Mouse (Mus musculus) CH12.LX (cell line): ENCODE results near the gene Stap2. TPM values are rescaled to one million over a fixed set of nuclear protein-coding genes. Genes with fewer than 3 reads are reported as not detected.
A peak's percentile ranks its signal among the peaks of the same experiment; 100 is the strongest.

ENCODE experiments used
- DNase-seq: peaks from one replicate; pipeline ENCODE4 v3.0.0-alpha.2; 2013; ENCODE audit errors: extremely low read depth
- H3K27ac ChIP-seq: 2 replicates; pipeline ENCODE4 v1.5.1; 2012; ENCODE audit warnings: low read depth, mild to moderate bottlenecking, control low read depth, moderate library complexity; ENCODE audit not compliant: insufficient read depth
- H3K27me3 ChIP-seq: replicated peaks from 2 replicates; pipeline ENCODE3; 2012; ENCODE audit warnings: inconsistent platforms
- H3K36me3 ChIP-seq, 2 experiments: replicated peaks in 1 of 2; 2 replicates each; pipeline versions ENCODE3 to v1.6.1; 2012; ENCODE audit warnings: inconsistent platforms in 1 of 2, low read length in 1 of 2, mild to moderate bottlenecking in 1 of 2, mixed read lengths in 1 of 2, moderate library complexity in 1 of 2; ENCODE audit not compliant: control insufficient read depth in 1 of 2, insufficient read depth in 1 of 2
- H3K4me1 ChIP-seq, 2 experiments: 2 replicates each; pipeline ENCODE4 v1.6.1; 2012; ENCODE audit warnings: inconsistent platforms in 1 of 2, moderate library complexity in 1 of 2; ENCODE audit not compliant: insufficient read depth in 2 of 2, control insufficient read depth in 1 of 2
- H3K4me2 ChIP-seq: 2 replicates; pipeline ENCODE4 v1.6.1; 2012; ENCODE audit warnings: low read depth, mild to moderate bottlenecking, control low read depth; ENCODE audit not compliant: poor library complexity, insufficient read depth, severe bottlenecking
- H3K4me3 ChIP-seq, 3 experiments: fragments of 150-350 bp in 1 of 3; sonication (generic) in 1 of 3; replicated peaks in 1 of 3; 2 replicates each; pipeline versions ENCODE3 to v1.5.1; 2011 to 2012; ENCODE audit warnings: low read depth in 2 of 3, low read length in 2 of 3, mild to moderate bottlenecking in 2 of 3, moderate library complexity in 2 of 3, control low read depth in 1 of 3, improper control_type of control experiment in 1 of 3, inconsistent platforms in 1 of 3, mixed read lengths in 1 of 3; ENCODE audit not compliant: poor library complexity in 1 of 3
- H3K79me2 ChIP-seq: replicated peaks from 2 replicates; pipeline ENCODE4 v1.6.1; 2012; ENCODE audit warnings: mild to moderate bottlenecking, moderate library complexity; ENCODE audit not compliant: control insufficient read depth, poor library complexity, insufficient read depth, severe bottlenecking; ENCODE audit errors: extremely low read depth
- H3K9ac ChIP-seq: 2 replicates; pipeline ENCODE4 v1.6.1; 2012; ENCODE audit warnings: low read depth, mild to moderate bottlenecking, control low read depth, moderate library complexity; ENCODE audit not compliant: insufficient read depth
- H3K9me3 ChIP-seq: replicated peaks from 2 replicates; pipeline ENCODE3; 2012; ENCODE audit warnings: low read length, inconsistent platforms, mixed read lengths
- BHLHE40 ChIP-seq: IDR thresholded peaks from 2 replicates; pipeline ENCODE4 v1.6.1; 2011; ENCODE audit warnings: mild to moderate bottlenecking, low read depth, low read length, improper control_type of control experiment
- CHD1 ChIP-seq: IDR thresholded peaks from 2 replicates; pipeline ENCODE4 v1.6.1; 2012; ENCODE audit warnings: low read depth, low read length, improper control_type of control experiment, inconsistent platforms
- CHD2 ChIP-seq: IDR thresholded peaks from 2 replicates; pipeline ENCODE4 v1.6.1; 2011; ENCODE audit warnings: low read length, improper control_type of control experiment
- CTCF ChIP-seq, 2 experiments: IDR thresholded peaks in 1 of 2; conservative IDR thresholded peaks in 1 of 2; 2 replicates each; pipeline ENCODE4 v1.5.1; 2011 to 2012; ENCODE audit warnings: low read depth in 2 of 2, low read length in 2 of 2, improper control_type of control experiment in 1 of 2, inconsistent platforms in 1 of 2, mild to moderate bottlenecking in 1 of 2, moderate library complexity in 1 of 2
- ELF1 ChIP-seq: IDR thresholded peaks from 2 replicates; pipeline ENCODE4 v1.6.1; 2014; ENCODE audit warnings: low read depth, mild to moderate bottlenecking, inconsistent platforms, low read length, improper control_type of control experiment
- HCFC1 ChIP-seq: IDR thresholded peaks from 2 replicates; pipeline ENCODE4 v1.6.1; 2012; ENCODE audit warnings: low read depth, mild to moderate bottlenecking, inconsistent platforms, low read length, improper control_type of control experiment
- IRF4 ChIP-seq: IDR thresholded peaks from 2 replicates; pipeline ENCODE4 v1.6.1; 2014; ENCODE audit warnings: low read depth, mild to moderate bottlenecking, inconsistent platforms, low read length, improper control_type of control experiment
- KAT2A ChIP-seq: IDR thresholded peaks from 2 replicates; pipeline ENCODE4 v1.6.1; 2012; ENCODE audit warnings: low read length, improper control_type of control experiment, inconsistent platforms; ENCODE audit not compliant: insufficient replicate concordance
- MAX ChIP-seq: IDR thresholded peaks from 2 replicates; pipeline ENCODE4 v1.6.1; 2011; ENCODE audit warnings: low read length, improper control_type of control experiment
- MEF2A ChIP-seq: IDR thresholded peaks from 2 replicates; pipeline ENCODE4 v1.6.1; 2014; ENCODE audit warnings: low read depth, mild to moderate bottlenecking, inconsistent platforms, low read length, improper control_type of control experiment, borderline replicate concordance
- NELFE ChIP-seq: IDR thresholded peaks from 2 replicates; pipeline ENCODE4 v1.6.1; 2011; ENCODE audit warnings: low read depth, low read length, improper control_type of control experiment
- NRF1 ChIP-seq: IDR thresholded peaks from 2 replicates; pipeline ENCODE4 v1.6.1; 2014; ENCODE audit warnings: low read depth, mild to moderate bottlenecking, inconsistent platforms, low read length, improper control_type of control experiment, moderate library complexity
- RAD21 ChIP-seq: IDR thresholded peaks from 2 replicates; pipeline ENCODE4 v1.6.1; 2011; ENCODE audit warnings: low read depth, mild to moderate bottlenecking, low read length, improper control_type of control experiment, moderate library complexity
- SMC3 ChIP-seq: IDR thresholded peaks from 2 replicates; pipeline ENCODE4 v1.6.1; 2011; ENCODE audit warnings: low read depth, low read length, improper control_type of control experiment
- TCF12 ChIP-seq: IDR thresholded peaks from 2 replicates; pipeline ENCODE4 v1.6.1; 2014; ENCODE audit warnings: low read depth, mild to moderate bottlenecking, inconsistent platforms, low read length, improper control_type of control experiment
- USF1 ChIP-seq: IDR thresholded peaks from 2 replicates; pipeline ENCODE4 v1.6.1; 2014; ENCODE audit warnings: low read depth, mild to moderate bottlenecking, inconsistent platforms, low read length, improper control_type of control experiment
- ZC3H11A ChIP-seq: IDR thresholded peaks from 2 replicates; pipeline ENCODE4 v1.6.1; 2012; ENCODE audit warnings: low read depth, mild to moderate bottlenecking, inconsistent platforms, low read length, improper control_type of control experiment
- dilution Hi-C: fragments of 300-500 bp; cut with MboI; formaldehyde crosslinking; loops from 2 replicates; pipeline ENCODE4 v1.14.3; 2020; ENCODE audit warnings: low sequenced_read_pairs; ENCODE audit not compliant: extremely low pct_unique_long_range_greater_than_20kb, extremely low pct_ligation_motif_present
- in situ Hi-C: fragments of 300-500 bp; cut with MboI; formaldehyde crosslinking; loops from 3 replicates; pipeline ENCODE4 v1.14.3; 2019; ENCODE audit warnings: low sequenced_read_pairs, low pct_ligation_motif_present, low pct_unique_long_range_greater_than_20kb, mixed read lengths
- polyA plus RNA-seq: library from polyadenylated mRNA; unstranded; fragments of >175 nt; gene quantifications from 2 replicates; pipeline ENCODE4 v1.2.1, GENCODE M21; 2012; ENCODE audit warnings: low read depth; ENCODE audit not compliant: insufficient read length
- total RNA-seq, 2 experiments: library from RNA; depleted of rRNA; stranded (reverse); fragments of 300-350 nt in 1 of 2; fragments of >200 nt in 1 of 2; gene quantifications; 2 replicates each; pipeline ENCODE4 v1.2.3; 2012 to 2014

Gene Stap2
- total and polyA plus RNA-seq, 3 experiments, result 0.51 to 3.2 (median 0.52) TPM

DNA sequence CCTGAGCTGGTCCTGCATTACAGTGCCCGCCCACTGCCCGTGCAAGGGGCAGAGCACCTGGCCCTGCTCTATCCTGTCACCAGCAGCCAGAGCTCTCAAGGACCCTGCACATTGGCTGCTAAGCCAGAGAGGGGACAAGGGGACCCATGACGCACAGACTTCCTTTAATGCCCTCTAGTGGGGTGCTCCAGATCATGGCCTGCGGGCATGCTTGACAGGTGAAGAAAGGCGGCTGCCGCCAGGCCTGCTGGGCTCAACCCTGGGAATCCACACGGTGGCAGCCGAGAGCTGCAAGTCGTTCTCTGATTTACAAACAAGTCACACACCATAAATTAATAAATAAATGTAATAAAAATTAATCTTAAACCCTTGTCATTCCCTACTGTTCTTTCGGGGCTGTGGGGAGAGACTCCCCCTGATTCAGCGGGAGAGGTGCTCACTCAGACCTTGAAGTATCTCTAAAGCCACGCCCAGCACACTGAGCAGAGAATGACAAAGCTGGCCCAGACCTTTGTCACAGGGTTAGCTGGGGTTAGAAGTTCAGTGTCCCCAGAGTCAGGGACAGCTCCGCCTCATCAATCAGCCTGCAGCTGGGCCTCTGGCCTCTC is 29.0 kb downstream of the Stap2 start:
- no peaks in the 10 kb centered on the region for H3K79me2 ChIP-seq
- peak overlapping the region; percentile 59 for H3K27ac ChIP-seq
- H3K4me1 ChIP-seq, result peaks cover 3 to 13% of the 10 kb centered on the region in 2 experiments; a peak in 3 of 4 replicates
- in situ Hi-C loops, result no loop called here
- TF ChIP-seq TCF12, result peak; percentile 19; the same call in 1 of the 2 replicates
- TF ChIP-seq USF1, result no peak
- TF ChIP-seq IRF4, result peak; percentile 8; the same call in 1 of the 2 replicates
- TF ChIP-seq KAT2A, result no peak
- TF ChIP-seq MEF2A, result no peak
- peak; percentile 77 for TF ChIP-seq RAD21
- peak; percentile 79 to 95 for TF ChIP-seq CTCF (conservative IDR thresholded peaks at IDR 0.05 in 1 of 2, IDR thresholded peaks at IDR 0.05 in 1 of 2; ENCODE audit: low read depth in 2 of 2, low read length in 2 of 2)
- no peak for TF ChIP-seq CHD2
- no peak for TF ChIP-seq CHD1
- peak; percentile 8; the same call in 1 of the 2 replicates for TF ChIP-seq ELF1
- TF ChIP-seq BHLHE40, result no peak
- TF ChIP-seq SMC3, result peak; percentile 75
- TF ChIP-seq MAX, result 0 out of 2 replicates have a peak, but pooled peaks have one; percentile 16
- 0 out of 2 replicates have a peak, but pooled peaks have one; percentile 15 for TF ChIP-seq HCFC1
- dilution Hi-C loops, result no loop called here
- no peak overlapping the region for H3K4me3 ChIP-seq
- peak; percentile 63 for DNase-seq
- peaks cover 14% of the 10 kb centered on the region for H3K27me3 ChIP-seq
- no peak overlapping the region for H3K4me2 ChIP-seq
- H3K36me3 ChIP-seq, result no peaks in the 10 kb centered on the region
- H3K9me3 ChIP-seq, result peaks cover 1% of the 10 kb centered on the region
- no peak overlapping the region for H3K9ac ChIP-seq

DNA sequence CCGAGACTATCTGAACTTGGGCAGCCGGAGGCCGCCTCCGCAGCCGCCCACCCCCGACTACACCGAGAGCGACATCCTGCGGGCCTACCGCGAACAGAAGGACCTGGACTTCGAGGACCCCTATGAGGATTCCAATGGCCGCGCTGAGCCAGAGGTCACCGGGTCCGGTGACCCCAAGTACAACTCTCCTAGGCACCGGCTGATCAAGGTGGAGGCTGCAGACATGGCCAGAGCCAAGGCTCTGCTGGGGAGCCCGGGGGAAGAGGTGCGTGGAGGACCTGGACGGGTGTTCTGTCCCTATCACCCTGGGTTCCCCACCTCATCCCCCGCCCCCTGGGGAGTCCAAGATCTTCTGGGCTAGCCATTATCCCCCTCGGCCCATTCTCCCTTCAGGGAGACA is 33.9 kb downstream of the Stap2 start:
- dilution Hi-C loops, result no loop called here

More for the DNA sequence above, 33.9 kb downstream of the Stap2 start:
- Histone ChIP-seq H3K9ac (no peak overlapping the region), H3K27me3 (no peaks in the 10 kb centered on the region), H3K4me1 (peaks cover 0 to 20% of the 10 kb centered on the region in 2 experiments; a peak in 3 of 4 replicates), H3K9me3 (no peaks in the 10 kb centered on the region), H3K79me2 (no peaks in the 10 kb centered on the region), H3K36me3 (peaks cover 17 to 39% of the 10 kb centered on the region in 2 experiments), H3K4me2 (no peak overlapping the region), H3K27ac (no peak overlapping the region), H3K4me3 (no peak overlapping the region)
- no peak for DNase-seq
- in situ Hi-C loops, result loop anchor here (5.0 kb wide), 1 partner anchor 36 kb away; the partner anchor contains the start of genes Mpnd and Stap2
- TF ChIP-seq CHD1 (no peak), ZC3H11A (no peak), IRF4 (no peak), CTCF (conservative IDR thresholded peaks at IDR 0.05 in 1 of 2, IDR thresholded peaks at IDR 0.05 in 1 of 2; ENCODE audit: low read depth in 2 of 2, low read length in 2 of 2) (no peak), TCF12 (no peak), NRF1 (no peak), NELFE (no peak), CHD2 (no peak), KAT2A (no peak), ELF1 (no peak)
